Mouse (Mus musculus) embryo, embryonic 10 days (tissue): ENCODE measurements around the gene Polr3b.

Experiments
- DNase-seq: peaks from one replicate; pipeline ENCODE4 v3.0.0-alpha.2; 2015; ENCODE audit warnings: low spot score

Polr3b gene

GRCm38 (mm10) chr10:84710827-84711226 is 88.7 kb downstream of the Polr3b start:
- peak; percentile 87 for DNase-seq

- peak; percentile 40 for DNase-seq
Measured at GRCm38 (mm10) chr10:84711479-84711878, 89.4 kb downstream of the Polr3b start.

GRCm38 (mm10) chr10:84711940-84712339 is 89.8 kb downstream of the Polr3b start:
- DNase-seq, result no peak

GRCm38 (mm10) chr10:84712532-84712931 is 90.4 kb downstream of the Polr3b start:
- DNase-seq, result no peak

GRCm38 (mm10) chr10:84713043-84713442 is 91.0 kb downstream of the Polr3b start:
- DNase-seq, result no peak

- DNase-seq, result no peak
Measured at GRCm38 (mm10) chr10:84715639-84716038, 93.5 kb downstream of the Polr3b start.

GRCm38 (mm10) chr10:84716581-84716980 is 94.5 kb downstream of the Polr3b start:
- no peak for DNase-seq

- DNase-seq, result no peak
Measured at GRCm38 (mm10) chr10:84722711-84723110, 100.6 kb downstream of the Polr3b start.

GRCm38 (mm10) chr10:84727005-84727404 is 104.9 kb downstream of the Polr3b start:
- DNase-seq, result no peak

- no peak for DNase-seq
Measured at GRCm38 (mm10) chr10:84727760-84728159, 105.7 kb downstream of the Polr3b start.

- DNase-seq, result no peak
Measured at GRCm38 (mm10) chr10:84730078-84730477, 108.0 kb downstream of the Polr3b start.

- no peak for DNase-seq
Measured at GRCm38 (mm10) chr10:84730956-84731355, 108.9 kb downstream of the Polr3b start.

GRCm38 (mm10) chr10:84733511-84733910 is 111.4 kb downstream of the Polr3b start:
- DNase-seq, result no peak

GRCm38 (mm10) chr10:84754851-84755785 is 133.0 kb downstream of the Polr3b start:
- DNase-seq, result peak; percentile 85

- peak; percentile 86 for DNase-seq
Measured at GRCm38 (mm10) chr10:84755786-84756203, 133.7 kb downstream of the Polr3b start, which contains the start of gene Rfx4. TSS of gene Rfx4 (plus strand) at chr10:84756062.

- DNase-seq, result peak; percentile 71
Measured at GRCm38 (mm10) chr10:84756435-84757095, 134.5 kb downstream of the Polr3b start.

GRCm38 (mm10) chr10:84757426-84758199 is 135.5 kb downstream of the Polr3b start:
- DNase-seq, result peak; percentile 53

- DNase-seq, result peak; percentile 3
Measured at GRCm38 (mm10) chr10:84758200-84758468, 136.0 kb downstream of the Polr3b start.

GRCm38 (mm10) chr10:84758483-84759431 is 136.7 kb downstream of the Polr3b start:
- peak; percentile 52 for DNase-seq

GRCm38 (mm10) chr10:84759511-84760117 is 137.5 kb downstream of the Polr3b start:
- no peak for DNase-seq
